Mouse (Mus musculus) heart, adult 18-20 months (tissue): Measurements from ENCODE around the gene 2810408A11Rik. TPM values are rescaled to one million over a fixed set of nuclear protein-coding genes. Genes with fewer than 3 reads are reported as not detected.
"Not testable (repeated sequence)": the region's sequence is repeated elsewhere in the genome, so short reads cannot be mapped to it uniquely, and the experiment has no call there.

Experiments used
- DNase-seq, 2 experiments: peaks; one replicate each; pipeline ENCODE4 v3.0.0; 2021 to 2022; ENCODE audit warnings: mixed read lengths in 1 of 2
- total RNA-seq, 2 experiments: library from RNA; stranded (reverse); gene quantifications; 2 replicates each; pipeline ENCODE4 v1.2.3; 2021

The 2810408A11Rik gene
- total RNA-seq, 2 experiments from 2014 or later: 0.41 TPM; not detected in 1

- peak; percentile 95 to 97 for DNase-seq
Observed at GRCm38 (mm10) chr11:69880853-69881603, 19.8 kb downstream of the 2810408A11Rik start, which contains the start of gene Kctd11. Gene Kctd11, minus strand, starts transcription at chr11:69881406.

- no peak for DNase-seq
Observed at GRCm38 (mm10) chr11:69880506-69880852, 20.3 kb downstream of the 2810408A11Rik start.

- DNase-seq: no peak
Observed at GRCm38 (mm10) chr11:69879711-69880110, 21.1 kb downstream of the 2810408A11Rik start.

GRCm38 (mm10) chr11:69878952-69879351 lies 21.8 kb downstream of the 2810408A11Rik start:
- DNase-seq: no peak

- no peak for DNase-seq
Observed at GRCm38 (mm10) chr11:69878399-69878798, 22.4 kb downstream of the 2810408A11Rik start.

GRCm38 (mm10) chr11:69877878-69878277 lies 22.9 kb downstream of the 2810408A11Rik start, which contains the start of gene Tmem95:
Gene Tmem95, minus strand, starts transcription at chr11:69878018.
- DNase-seq: no peak

GRCm38 (mm10) chr11:69876867-69877266 lies 23.9 kb downstream of the 2810408A11Rik start:
- DNase-seq: peak; percentile 90 to 92

- peak; percentile 69 to 86 for DNase-seq
Observed at GRCm38 (mm10) chr11:69876186-69876585, 24.6 kb downstream of the 2810408A11Rik start.

- DNase-seq: no peak
Observed at GRCm38 (mm10) chr11:69872451-69872850, 28.3 kb downstream of the 2810408A11Rik start.

- DNase-seq: no peak
Observed at GRCm38 (mm10) chr11:69871822-69872221, 29.0 kb downstream of the 2810408A11Rik start.

- no peak for DNase-seq
Observed at GRCm38 (mm10) chr11:69870289-69871069, 30.3 kb downstream of the 2810408A11Rik start.

- no peak for DNase-seq
Observed at GRCm38 (mm10) chr11:69867335-69867734, 33.5 kb downstream of the 2810408A11Rik start.

GRCm38 (mm10) chr11:69865561-69865960 lies 35.2 kb downstream of the 2810408A11Rik start:
- DNase-seq: no peak

- DNase-seq: no peak
Observed at GRCm38 (mm10) chr11:69864138-69864860, 36.5 kb downstream of the 2810408A11Rik start.

GRCm38 (mm10) chr11:69863729-69864128 lies 37.1 kb downstream of the 2810408A11Rik start:
- DNase-seq: not testable (repeated sequence)

- DNase-seq: no peak
Observed at GRCm38 (mm10) chr11:69858113-69858998, 42.4 kb downstream of the 2810408A11Rik start, which contains the start of gene Tnk1. Gene Tnk1, minus strand, starts transcription at chr11:69858730.

- DNase-seq: peak in 1 of 2 experiments; percentile 50
Observed at GRCm38 (mm10) chr11:69855347-69855746, 45.4 kb downstream of the 2810408A11Rik start.

GRCm38 (mm10) chr11:69854680-69855079 lies 46.1 kb downstream of the 2810408A11Rik start:
- DNase-seq: peak in 1 of 2 experiments; percentile 29

- peak in 1 of 2 experiments; percentile 20 for DNase-seq
Observed at GRCm38 (mm10) chr11:69853994-69854393, 46.8 kb downstream of the 2810408A11Rik start.

- DNase-seq: no peak
Observed at GRCm38 (mm10) chr11:69850754-69851153, 50.0 kb downstream of the 2810408A11Rik start.

- no peak for DNase-seq
Observed at GRCm38 (mm10) chr11:69849884-69850283, 50.9 kb downstream of the 2810408A11Rik start.
